Mouse (Mus musculus): ENCODE data around the gene Rsph3b.
A peak's percentile ranks its signal among the peaks of the same experiment; 100 is the strongest.
"Not testable (repeated sequence)": the region's sequence is repeated elsewhere in the genome, so short reads cannot be mapped to it uniquely, and the experiment has no call there.

Gene Rsph3b

DNA sequence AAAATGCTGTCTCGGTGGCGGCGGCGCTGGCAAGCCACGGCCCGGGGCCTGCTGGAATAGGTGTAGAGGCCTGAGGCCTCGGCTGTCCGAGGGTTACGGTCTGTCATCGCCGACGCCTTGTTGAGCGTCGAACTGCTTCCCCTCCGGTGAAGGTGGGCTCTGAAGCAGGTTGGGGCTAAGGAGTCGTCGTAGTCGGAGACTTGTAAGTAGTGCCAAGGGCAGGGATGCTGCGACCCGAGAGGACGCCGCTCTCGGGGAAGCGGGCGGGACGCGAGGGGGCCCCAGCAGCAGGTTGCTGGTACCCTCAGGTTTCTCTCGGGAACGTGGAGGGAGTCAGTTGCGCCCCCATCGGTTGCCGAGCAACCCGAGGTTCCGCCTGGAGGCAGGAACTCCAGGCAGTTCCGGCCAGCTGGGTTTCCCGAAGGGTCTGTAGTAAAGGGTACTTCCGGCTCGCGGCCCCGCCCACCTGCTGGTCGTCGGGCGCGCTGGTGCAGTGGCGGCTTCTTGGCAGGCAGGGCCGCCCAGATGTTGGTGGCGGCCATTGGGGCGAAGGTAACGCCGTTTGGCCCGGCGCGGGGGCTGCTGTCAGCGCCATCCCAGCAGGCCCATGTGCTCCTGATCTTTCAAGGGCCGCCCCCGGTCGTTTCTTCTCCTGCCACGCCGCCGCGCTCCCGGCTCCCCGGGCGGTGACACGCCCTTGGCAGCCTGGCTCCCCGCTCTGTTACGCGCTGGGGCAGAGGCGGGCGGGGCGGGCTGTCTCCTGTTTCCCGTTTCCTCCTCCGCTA is at the start of gene Rsph3b:
TSS of gene Rsph3b (minus strand) at position 699 of the 785 bp plus-strand sequence.
- DNase-seq (ENCODE audit: low spot score in 2 of 2) = peak; percentile 83 to 87

DNA sequence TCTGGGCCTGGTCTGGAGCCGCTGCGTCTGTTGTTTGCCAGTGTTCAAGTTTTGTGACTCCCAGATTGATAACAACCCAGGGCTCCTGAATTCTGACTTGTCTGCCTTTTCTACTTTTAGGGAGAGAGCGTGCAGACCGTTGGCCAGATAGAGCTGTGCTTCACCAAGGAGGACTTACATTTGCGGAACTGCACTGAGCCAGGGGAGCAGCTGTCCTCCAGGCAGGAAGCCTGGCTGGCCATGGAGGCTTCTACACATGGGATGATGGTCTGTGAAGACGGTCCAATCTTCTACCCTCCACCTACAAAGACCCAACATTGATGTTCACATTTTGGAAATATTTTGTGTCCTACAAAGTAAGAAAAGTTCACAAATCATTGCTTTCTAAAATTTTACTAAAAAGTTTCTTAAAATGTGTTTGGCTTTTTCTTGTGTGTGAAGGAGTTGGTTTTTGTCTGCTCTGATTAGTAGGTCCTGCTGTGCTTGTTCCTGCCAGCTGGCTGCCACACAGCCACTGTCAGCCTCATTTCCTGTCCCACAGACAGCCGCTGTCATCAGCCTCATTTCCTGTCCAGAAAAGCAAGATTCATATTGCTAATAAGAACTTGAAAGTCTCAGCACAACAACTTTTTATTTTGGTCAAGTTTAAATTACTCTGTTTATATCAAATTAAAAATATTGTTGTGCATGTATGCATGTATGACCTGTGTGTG is 49.5 kb upstream of the Rsph3b start:
- DNase-seq (ENCODE audit: low spot score in 2 of 2) = not testable (repeated sequence)

DNA sequence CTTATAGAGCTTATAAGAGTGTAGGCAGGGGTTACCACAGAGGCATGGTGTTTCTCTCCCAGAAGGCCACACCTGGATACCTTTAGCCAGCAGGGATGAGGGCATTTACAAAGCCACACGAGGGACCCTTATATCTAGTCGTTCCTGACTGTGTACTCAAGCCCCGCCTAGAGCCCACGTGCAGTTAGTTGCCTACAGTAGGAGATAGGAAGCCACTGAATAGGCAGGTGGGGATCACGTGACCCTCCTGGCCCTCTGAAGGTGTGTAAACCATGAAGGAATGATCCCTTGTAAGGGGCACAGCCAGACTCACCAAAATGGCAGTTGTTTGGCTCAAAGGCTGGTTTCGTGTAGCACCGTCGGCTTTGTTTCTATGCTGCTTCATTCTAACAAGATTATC is 48.3 kb upstream of the Rsph3b start:
- not testable (repeated sequence) for DNase-seq (ENCODE audit: low spot score in 2 of 2)

DNA sequence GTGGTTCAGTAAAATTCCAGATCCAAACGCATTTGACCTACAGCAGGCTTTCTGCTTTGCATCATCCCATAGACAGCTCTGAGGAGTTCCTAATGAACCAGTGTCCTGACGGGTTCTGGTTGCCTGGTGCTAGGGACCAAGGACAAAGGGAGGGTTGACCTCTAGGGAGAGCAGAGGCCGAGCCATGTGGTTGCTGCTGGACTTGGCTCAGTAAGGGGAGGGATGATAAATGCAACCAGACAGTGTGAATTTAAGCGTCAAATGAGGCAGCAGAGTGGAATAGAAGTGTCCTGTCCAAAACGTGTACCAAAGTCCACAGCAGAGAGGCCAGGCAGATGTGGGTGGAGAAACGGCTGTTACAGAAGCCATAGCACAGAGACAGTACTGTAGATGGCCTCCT is 47.0 kb upstream of the Rsph3b start:
- not testable (repeated sequence) for DNase-seq (ENCODE audit: low spot score in 2 of 2)

DNA sequence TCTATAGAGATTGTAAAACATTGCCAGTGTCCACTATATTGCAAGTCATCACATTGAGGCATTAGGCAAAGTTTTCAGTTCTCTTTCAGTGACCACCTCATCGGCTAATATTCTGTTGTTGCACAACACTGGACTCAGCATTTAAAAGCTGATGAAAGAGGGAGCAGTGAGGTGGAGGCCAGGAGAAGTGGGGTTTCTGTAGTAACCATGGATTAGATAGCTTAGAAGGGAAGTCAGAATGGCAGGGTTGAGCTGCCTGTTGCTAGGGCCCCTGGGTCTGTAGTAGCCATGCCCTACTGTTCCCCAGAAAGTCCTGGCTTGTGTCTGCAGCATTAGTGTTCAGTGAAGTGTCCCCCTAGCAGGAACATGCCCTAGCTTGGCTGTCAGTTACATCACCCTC is 37.6 kb upstream of the Rsph3b start:
- not testable (repeated sequence) for DNase-seq (ENCODE audit: low spot score in 2 of 2)

DNA sequence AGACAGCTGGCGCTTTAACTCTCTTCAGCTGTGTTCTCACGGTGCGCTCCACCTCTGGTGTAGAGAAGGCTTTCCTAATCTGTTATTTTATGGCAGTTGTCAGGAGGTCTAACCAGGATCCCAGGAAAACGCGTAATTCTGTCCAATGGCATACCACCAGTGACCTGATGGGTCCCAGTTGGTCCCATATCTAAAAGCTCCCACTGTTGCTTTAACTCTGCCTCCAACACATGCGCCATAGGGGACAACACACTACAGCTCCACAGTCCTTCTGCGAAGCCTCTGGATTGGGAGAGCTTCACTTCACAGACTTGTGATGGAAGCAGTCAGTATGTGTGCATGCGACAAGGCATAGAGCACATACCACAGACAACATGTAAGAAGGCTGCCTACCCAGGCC is 31.7 kb upstream of the Rsph3b start:
- DNase-seq (ENCODE audit: low spot score in 2 of 2) = not testable (repeated sequence)

DNA sequence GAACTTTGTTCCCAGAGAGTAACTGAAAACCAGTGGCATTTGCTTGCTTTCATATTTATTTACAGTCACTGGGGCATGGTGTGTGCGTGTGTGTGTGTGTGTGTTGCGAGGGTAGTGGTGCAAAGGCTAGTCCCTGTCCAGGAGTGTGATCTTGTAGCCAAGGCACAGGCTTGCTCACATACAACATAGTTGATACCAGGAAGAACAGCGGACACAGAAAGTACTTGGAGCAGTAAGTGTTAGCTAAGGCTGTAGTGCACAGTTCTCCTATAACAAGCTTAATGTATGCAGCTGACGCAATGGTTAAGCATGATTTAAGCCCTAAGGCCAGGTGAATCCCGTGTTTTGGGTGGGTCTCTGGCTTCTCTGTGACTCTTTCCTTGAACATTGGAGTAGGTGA is 30.9 kb upstream of the Rsph3b start:
- DNase-seq (ENCODE audit: low spot score in 2 of 2) = not testable (repeated sequence)

DNA sequence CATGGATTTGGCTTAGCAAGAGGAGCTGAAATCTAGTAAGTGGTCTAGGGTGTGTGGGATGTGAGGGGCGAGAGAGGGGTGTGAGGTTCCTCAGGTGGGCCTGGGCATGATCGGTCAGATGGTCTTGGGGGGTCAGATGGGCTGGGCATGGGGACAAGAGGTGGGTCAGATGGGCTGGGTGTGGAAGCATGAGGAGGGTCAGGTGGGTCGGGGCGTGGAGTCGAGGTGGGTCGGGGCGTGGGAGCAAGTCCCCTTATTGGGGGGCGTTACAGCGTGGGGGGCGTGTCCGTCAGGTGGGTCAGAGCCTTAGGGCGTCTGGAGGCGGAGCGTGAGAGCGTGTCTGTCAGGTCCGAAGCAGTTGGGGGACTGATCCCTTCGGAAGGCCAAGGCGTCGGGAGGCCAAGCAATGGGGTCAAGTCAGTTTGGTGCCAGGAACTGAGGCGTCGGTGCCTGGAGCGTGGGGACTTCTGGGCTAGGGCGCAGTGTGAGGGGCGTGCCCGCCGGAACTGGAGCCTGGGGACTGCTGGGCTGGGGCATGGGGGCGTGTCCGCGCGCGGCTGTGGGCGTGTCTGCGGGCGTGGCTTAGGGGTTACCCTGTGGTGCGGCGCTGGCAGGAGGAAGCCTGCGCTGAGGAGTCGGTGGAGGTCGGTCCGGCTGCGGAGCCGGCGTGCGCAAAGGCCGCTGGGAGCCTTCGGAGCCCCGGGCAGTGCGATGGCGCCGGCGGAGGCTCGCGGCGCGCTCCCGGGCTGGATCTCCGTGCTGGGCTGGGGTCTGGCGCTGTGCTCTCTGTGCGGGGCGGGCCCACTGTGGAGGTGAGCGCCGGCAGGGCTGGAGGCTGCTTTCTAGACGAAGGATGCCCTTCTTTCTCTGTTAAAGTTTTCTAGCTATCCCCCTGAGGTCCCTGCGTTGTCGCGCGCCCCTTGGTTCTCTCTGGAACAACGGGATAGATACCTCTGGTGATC is 30.1 kb upstream of the Rsph3b start, which contains the start of gene Gm49721:
TSS of gene Gm49721 (plus strand) at position 618 of the 962 bp plus-strand sequence.
- peak; percentile 60 to 80 for DNase-seq (ENCODE audit: low spot score in 2 of 2)

DNA sequence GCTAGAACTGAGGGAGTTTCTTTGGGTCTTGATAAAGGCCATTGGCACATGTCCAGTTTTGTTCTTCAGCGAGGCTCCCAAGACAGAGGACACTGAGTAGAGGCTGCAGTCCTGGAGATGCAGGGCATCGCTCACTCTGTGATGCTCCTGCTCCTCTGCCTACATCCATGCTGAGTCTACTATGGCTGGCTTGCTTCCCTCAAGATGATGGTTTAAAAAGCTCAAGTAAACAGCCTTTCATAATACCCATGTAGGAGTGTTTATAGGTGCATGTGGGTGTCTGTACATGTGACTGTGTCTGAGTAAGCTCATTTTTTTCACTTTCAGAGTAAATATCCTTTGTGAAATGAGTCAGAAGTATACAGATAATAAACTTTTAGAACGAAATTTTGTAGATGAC is 26.5 kb upstream of the Rsph3b start:
- DNase-seq (ENCODE audit: low spot score in 2 of 2) = not testable (repeated sequence)

DNA sequence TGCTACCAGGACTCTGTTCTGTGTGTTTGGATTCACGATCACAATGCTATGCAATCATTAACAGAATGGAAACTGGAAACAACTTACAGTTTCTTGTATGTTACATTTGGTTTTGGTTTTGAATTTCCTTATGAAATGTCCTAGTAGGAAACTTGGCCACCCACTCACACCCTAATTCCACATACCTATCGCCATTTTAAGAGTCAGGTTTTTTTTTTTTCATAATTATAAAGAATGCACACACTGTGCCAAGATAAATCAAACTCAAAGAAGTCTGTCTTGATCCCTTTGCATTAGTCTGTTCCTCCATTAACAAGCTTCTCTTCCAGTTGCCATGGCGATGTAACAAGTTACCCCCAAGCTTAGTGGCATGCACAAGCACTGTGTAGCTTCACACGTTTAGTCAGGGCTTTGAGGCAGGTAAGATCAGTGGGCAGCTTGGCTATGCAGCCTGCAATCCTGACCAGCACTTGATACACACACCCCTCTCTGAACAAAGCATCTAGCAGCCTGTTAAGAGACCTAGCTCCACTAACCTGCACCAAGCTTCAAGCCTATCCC is 24.4 kb upstream of the Rsph3b start:
- DNase-seq (ENCODE audit: low spot score in 2 of 2) = not testable (repeated sequence)

DNA sequence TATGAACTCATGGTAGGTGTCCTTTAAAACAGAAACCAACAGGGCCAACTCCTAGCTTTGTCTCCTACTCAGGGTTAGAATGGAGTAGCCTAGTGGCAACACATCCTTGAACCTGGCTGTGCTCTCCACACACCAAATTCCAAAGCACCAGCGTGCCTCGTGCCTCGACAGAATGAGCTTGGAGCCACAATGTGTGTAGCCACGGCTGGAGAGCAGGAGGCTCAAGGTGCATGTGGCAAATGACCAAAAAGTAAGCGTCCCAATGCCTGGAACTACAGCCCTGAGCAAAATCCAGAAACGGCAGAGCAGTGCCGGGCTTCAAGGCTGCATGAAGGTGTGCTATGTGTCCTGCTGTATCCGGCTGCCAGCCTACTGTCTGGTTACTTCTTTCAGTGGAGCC is 22.8 kb upstream of the Rsph3b start:
- not testable (repeated sequence) for DNase-seq (ENCODE audit: low spot score in 2 of 2)

DNA sequence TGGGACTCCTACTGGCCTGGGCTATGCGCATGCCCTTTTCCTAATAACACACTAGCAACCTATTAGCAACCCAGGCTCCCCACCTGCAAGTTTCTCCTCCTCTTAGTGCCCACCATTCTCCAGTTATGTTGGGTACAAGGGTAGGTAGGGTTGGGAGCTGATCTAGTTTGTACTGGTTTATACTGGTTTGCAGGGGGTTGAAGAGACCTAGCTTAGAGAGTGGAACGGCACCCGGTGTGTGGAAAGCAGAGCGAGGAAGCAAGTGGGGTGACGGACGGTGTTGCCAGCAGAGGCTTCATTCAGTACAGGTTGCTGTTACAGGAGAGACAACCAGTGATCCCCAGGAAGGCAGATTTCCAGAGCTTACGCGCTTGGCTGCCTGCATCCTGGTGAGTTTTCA is 21.9 kb upstream of the Rsph3b start, which contains the start of gene Rnaset2b:
TSS of gene Rnaset2b (plus strand) at position 301 of the 400 bp plus-strand sequence.
- not testable (repeated sequence) for DNase-seq (ENCODE audit: low spot score in 2 of 2)

DNA sequence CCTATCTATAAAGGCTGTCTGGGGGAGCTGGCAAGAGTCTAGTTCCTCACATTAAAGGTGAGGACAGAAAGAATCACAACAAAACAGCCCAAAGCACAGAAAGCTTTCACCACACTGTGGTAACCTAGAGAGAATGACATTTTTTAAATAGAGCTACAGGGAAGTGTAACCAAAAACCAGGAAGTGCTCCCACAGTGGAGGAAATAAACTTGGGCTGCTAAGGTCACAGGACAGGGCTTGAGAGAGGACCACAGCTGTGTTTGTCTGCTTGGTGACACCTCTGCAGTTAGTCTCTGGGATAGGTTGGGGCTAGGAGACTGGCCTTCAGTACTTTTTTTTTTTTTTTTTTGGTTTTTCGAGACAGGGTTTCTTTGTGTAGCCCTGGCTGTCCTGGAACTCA is 19.2 kb upstream of the Rsph3b start:
- DNase-seq (ENCODE audit: low spot score in 2 of 2) = not testable (repeated sequence)

DNA sequence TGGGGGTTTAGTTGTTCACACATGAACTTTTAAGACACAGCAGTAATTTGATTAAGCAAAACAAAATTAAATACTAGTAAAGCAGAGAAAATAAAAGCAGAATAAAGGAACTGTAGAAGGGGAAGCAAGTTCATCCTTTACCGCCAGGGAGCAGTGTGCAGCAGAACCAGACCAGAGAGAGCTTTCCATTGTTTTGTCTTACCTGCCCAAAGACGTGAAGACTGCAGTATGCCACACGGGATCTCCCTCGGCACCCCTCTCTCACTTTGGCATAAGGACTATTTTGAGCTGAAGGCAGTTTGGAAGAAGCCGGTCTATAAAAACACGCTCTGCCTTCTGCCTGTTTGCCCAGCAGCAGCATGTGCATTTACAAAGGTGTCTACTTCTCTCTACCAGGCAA is 16.9 kb upstream of the Rsph3b start:
- DNase-seq (ENCODE audit: low spot score in 2 of 2) = peak in 1 of 2 experiments; percentile 25

DNA sequence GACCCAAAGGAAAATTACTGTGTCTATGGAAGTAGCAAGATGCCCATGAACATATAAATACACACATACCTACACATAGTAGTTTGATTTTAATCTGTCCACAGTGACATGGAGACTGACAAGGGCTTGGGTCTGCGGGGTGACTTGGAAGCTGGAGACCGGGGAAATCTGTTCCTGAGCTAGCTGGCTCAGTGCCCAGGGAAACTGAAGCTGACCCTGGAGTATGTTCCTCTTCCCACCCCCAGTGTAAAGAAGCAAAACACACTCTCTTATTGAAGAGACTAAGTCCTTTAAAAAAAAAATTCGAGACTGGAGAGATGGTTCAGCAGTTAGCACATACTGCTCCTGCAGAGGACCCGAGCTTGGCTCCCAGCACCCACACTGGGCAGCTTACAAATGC is 14.5 kb upstream of the Rsph3b start:
- DNase-seq (ENCODE audit: low spot score in 2 of 2) = not testable (repeated sequence)

DNA sequence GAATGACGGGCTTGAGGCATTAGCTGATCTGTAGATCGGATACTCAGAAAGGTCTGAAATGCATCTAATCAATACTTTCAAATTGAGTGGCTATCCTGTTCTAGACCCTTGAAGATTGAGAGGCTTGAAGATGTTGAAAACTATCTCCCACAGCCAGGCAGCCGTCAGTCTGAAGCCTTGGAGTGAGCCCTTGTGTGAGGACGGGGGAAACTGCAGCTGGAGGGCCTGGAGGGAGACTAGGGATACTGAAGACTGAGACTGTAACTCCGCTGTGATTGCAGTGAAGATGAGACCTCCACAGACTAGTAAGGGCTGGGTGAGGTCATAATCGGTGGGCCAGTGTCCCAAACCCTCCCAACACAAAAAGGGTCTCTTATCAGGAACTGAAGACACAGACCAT is 13.9 kb upstream of the Rsph3b start:
- DNase-seq (ENCODE audit: low spot score in 2 of 2) = not testable (repeated sequence)

DNA sequence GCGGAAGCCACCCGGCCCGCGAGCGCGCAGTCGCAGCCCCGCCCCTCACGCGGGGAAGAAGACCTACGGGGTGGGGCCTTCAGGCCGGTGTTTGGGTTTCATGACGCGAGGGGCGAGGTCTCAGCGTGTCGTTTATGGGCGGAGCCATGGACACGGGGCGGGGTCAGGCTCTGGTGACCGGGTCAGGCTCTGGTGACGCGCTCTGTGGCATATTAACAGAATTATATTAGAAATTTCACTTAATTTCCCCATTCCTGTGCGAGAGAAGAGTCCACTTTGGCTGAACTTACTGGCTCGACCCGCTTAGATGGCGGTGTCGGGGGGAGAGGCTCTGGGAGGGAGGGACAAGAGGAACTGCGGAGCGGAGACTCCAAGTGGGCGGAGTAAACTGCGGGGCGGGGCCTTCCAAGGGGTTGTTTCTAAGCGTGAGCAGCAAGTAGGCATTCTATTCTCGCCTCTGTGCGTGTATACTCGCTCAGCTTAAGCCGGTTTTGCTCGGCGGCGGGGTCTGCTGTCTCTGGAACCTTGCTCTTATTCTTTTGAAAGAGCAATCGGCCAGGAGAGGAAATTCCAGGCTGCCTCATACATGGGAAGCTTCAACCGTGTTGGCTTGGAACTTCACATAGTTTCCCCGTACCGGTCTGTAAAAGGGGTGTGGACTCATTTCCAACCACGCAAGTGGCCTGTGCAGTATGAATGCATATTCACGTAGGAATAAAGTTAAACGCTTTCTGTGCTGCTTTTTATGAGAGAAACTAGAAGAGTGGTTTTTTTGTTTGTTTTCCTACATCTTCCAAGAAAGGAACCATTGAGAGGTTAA is 12.9 kb upstream of the Rsph3b start:
- peak in 1 of 2 experiments; percentile 31 for DNase-seq (ENCODE audit: low spot score in 2 of 2)

DNA sequence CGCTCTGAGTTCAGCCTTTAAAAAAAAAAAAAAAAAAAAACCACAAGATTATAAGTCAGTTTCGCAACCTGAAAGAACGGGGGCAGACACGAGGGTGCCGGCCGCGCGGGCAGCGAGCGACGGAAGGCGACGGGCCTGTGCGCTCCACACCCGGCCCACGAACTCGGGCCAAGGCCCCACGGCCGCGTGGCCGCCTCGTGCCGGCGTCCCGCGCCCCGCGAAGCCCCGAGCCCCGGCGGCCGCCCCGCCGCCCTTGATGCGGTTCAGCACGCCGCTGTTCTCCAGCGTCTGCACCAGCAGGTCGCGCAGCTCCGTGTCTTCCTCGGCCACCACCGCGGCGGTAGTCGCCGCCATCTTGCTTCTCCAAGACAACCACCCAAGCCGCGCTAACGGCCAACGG is 12.3 kb upstream of the Rsph3b start, which contains the start of gene Tagap1:
TSS of gene Tagap1 (minus strand) at position 381 of the 400 bp plus-strand sequence.
- peak; percentile 29 to 47 for DNase-seq (ENCODE audit: low spot score in 2 of 2)

DNA sequence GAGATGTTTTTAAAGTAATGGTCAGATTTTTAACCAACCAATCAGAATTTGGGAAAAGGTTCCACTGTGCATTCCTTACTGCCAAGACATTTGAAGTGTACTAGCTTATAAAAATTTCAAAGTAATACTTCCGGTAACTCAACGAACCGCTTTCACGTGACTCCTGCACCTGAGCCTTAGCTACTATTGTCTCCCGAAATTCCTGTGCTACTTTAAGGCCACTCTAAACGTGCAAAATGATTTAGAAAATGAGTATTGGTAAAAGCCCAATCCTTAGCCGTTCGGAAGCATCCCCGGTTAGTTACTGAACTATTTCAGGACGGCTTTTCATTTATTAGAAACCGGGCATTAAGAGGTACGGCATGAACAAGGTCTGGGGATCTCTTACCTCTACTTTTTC is 11.9 kb upstream of the Rsph3b start:
- DNase-seq (ENCODE audit: low spot score in 2 of 2) = not testable (repeated sequence)
